Mouse (Mus musculus) hindbrain, embryonic 10.5 days (tissue): ENCODE data around the gene Hsdl1. TPM values are rescaled to one million over a fixed set of nuclear protein-coding genes. Genes with fewer than 3 reads are reported as not detected.

ENCODE experiments used
- polyA plus RNA-seq: library from polyadenylated mRNA; unstranded; fragments of >200 nt; fragmentation: Nextera tagmentation; extraction: Ambion mirVana; gene quantifications from 2 replicates; pipeline ENCODE4 v1.2.1, GENCODE M21; 2016

Gene Hsdl1
- polyA plus RNA-seq, 1 experiment from 2014 or later, result 78.0 TPM

Other genes with a start within 250 kb of the Hsdl1 start
- gene Hsbp1, start 230.7 kb downstream of the Hsdl1 start, polyA plus RNA-seq, result 280 and 364 TPM in 2 replicates
- 11.5 and 13.5 TPM in 2 replicates for gene Mlycd, start 180.3 kb downstream of the Hsdl1 start, polyA plus RNA-seq
- gene Osgin1, start 141.1 kb downstream of the Hsdl1 start, polyA plus RNA-seq, result 0.30 and 0.36 TPM in 2 replicates
- gene Necab2, start 128.5 kb downstream of the Hsdl1 start, polyA plus RNA-seq, result 9.0 and 14.0 TPM in 2 replicates
- gene Slc38a8, start 73.5 kb downstream of the Hsdl1 start, polyA plus RNA-seq, result 1.4 TPM in 1 of 2 replicates, not detected in the other
- 104 and 107 TPM in 2 replicates for gene Mbtps1, start 16.4 kb downstream of the Hsdl1 start, polyA plus RNA-seq
- 0.39 and 1.3 TPM in 2 replicates for gene Dnaaf1, start 52 bp upstream of the Hsdl1 start, polyA plus RNA-seq
- gene Taf1c, start 30.0 kb upstream of the Hsdl1 start, polyA plus RNA-seq, result 16.8 and 17.4 TPM in 2 replicates
- 0.16 and 0.41 TPM in 2 replicates for gene Adad2, start 37.6 kb upstream of the Hsdl1 start, polyA plus RNA-seq
- 0.16 and 0.29 TPM in 2 replicates for gene Kcng4, start 60.5 kb upstream of the Hsdl1 start, polyA plus RNA-seq
- gene Wfdc1, start 91.2 kb upstream of the Hsdl1 start, polyA plus RNA-seq, result 9.6 and 11.6 TPM in 2 replicates
- 1.4 TPM in 2 replicates for gene Atp2c2, start 124.8 kb upstream of the Hsdl1 start, polyA plus RNA-seq
- 12.6 and 15.3 TPM in 2 replicates for gene Tldc1, start 203.2 kb upstream of the Hsdl1 start, polyA plus RNA-seq